Mouse (Mus musculus): ENCODE measurements around the gene Olfr1015. TPM values are rescaled to one million over a fixed set of nuclear protein-coding genes. Genes with fewer than 3 reads are reported as not detected.

Olfr1015 gene
- total RNA-seq (2017), result not detected in 2 replicates

- no peak for ATAC-seq (ENCODE audit: extremely low read depth, insufficient number of reproducible peaks, low FRiP score, poor library complexity, severe bottlenecking)
Observed at GRCm38 (mm10) chr2:85781717-85782116, at the start of gene Olfr1015. Gene Olfr1015 (plus strand): TSS chr2:85782017.

GRCm38 (mm10) chr2:85753822-85754221 is 28.0 kb upstream of the Olfr1015 start:
- ATAC-seq (ENCODE audit: extremely low read depth, insufficient number of reproducible peaks, low FRiP score, poor library complexity, severe bottlenecking), result no peak

GRCm38 (mm10) chr2:85762666-85763065 is 19.2 kb upstream of the Olfr1015 start, which contains the start of gene Olfr1012:
Gene Olfr1012 (minus strand): TSS chr2:85762766.
- ATAC-seq (ENCODE audit: extremely low read depth, insufficient number of reproducible peaks, low FRiP score, poor library complexity, severe bottlenecking), result no peak

GRCm38 (mm10) chr2:85766798-85767197 is 15.0 kb upstream of the Olfr1015 start, which contains the start of gene Olfr1013:
Gene Olfr1013 (plus strand): TSS chr2:85767098.
- ATAC-seq (ENCODE audit: extremely low read depth, insufficient number of reproducible peaks, low FRiP score, poor library complexity, severe bottlenecking), result no peak

- no peak for ATAC-seq (ENCODE audit: extremely low read depth, insufficient number of reproducible peaks, low FRiP score, poor library complexity, severe bottlenecking)
Observed at GRCm38 (mm10) chr2:85772413-85772812, 9.4 kb upstream of the Olfr1015 start, which contains the start of gene Olfr1014. Gene Olfr1014 (plus strand): TSS chr2:85772713.

- no peak for ATAC-seq (ENCODE audit: extremely low read depth, insufficient number of reproducible peaks, low FRiP score, poor library complexity, severe bottlenecking)
Observed at GRCm38 (mm10) chr2:85792331-85792730, 10.5 kb downstream of the Olfr1015 start.

- no peak for ATAC-seq (ENCODE audit: extremely low read depth, insufficient number of reproducible peaks, low FRiP score, poor library complexity, severe bottlenecking)
Observed at GRCm38 (mm10) chr2:85802444-85802843, 20.6 kb downstream of the Olfr1015 start, which contains the start of gene Olfr1016. Gene Olfr1016 (minus strand): TSS chr2:85802544.

- ATAC-seq (ENCODE audit: extremely low read depth, insufficient number of reproducible peaks, low FRiP score, poor library complexity, severe bottlenecking), result no peak
Observed at GRCm38 (mm10) chr2:85804501-85804900, 22.7 kb downstream of the Olfr1015 start.

- ATAC-seq (ENCODE audit: extremely low read depth, insufficient number of reproducible peaks, low FRiP score, poor library complexity, severe bottlenecking), result no peak
Observed at GRCm38 (mm10) chr2:85818179-85818578, 36.4 kb downstream of the Olfr1015 start, which contains the start of gene Olfr1018. Gene Olfr1018 (plus strand): TSS chr2:85818479.

Other genes with a start within 250 kb of the Olfr1015 start
- gene Olfr996, start 202.8 kb upstream of the Olfr1015 start, total RNA-seq (2017), result not detected in 2 replicates
- gene Olfr998, start 193.1 kb upstream of the Olfr1015 start, total RNA-seq (2017), result not detected in 2 replicates
- not detected in 2 replicates for gene Olfr1000, start 170.1 kb upstream of the Olfr1015 start, total RNA-seq (2017)
- not detected in 2 replicates for gene Olfr1002, start 131.3 kb upstream of the Olfr1015 start, total RNA-seq (2017)
- not detected in 2 replicates for gene Olfr154, start 117.6 kb upstream of the Olfr1015 start, total RNA-seq (2017)
- gene Olfr1006, start 103.2 kb upstream of the Olfr1015 start, total RNA-seq (2017), result not detected in 2 replicates
- gene Olfr1008, start 92.6 kb upstream of the Olfr1015 start, total RNA-seq (2017), result not detected in 2 replicates
- not detected in 2 replicates for gene Olfr1009, start 66.6 kb upstream of the Olfr1015 start, total RNA-seq (2017)
- not detected in 2 replicates for gene Olfr1012, start 19.3 kb upstream of the Olfr1015 start, total RNA-seq (2017)
- gene Olfr1013, start 14.9 kb upstream of the Olfr1015 start, total RNA-seq (2017), result 0.12 TPM in 1 of 2 replicates, not detected in the other
- gene Olfr1014, start 9.3 kb upstream of the Olfr1015 start, total RNA-seq (2017), result not detected in 2 replicates
- gene Olfr1016, start 20.5 kb downstream of the Olfr1015 start, total RNA-seq (2017), result not detected in 2 replicates
- not detected in 2 replicates for gene Olfr1018, start 36.5 kb downstream of the Olfr1015 start, total RNA-seq (2017)
- gene Olfr1019, start 63.5 kb downstream of the Olfr1015 start, total RNA-seq (2017), result not detected in 2 replicates
- 0.23 TPM in 1 of 2 replicates, not detected in the other for gene Olfr1020, start 65.0 kb downstream of the Olfr1015 start, total RNA-seq (2017)
- gene Olfr1022, start 86.6 kb downstream of the Olfr1015 start, total RNA-seq (2017), result not detected in 2 replicates
- not detected in 2 replicates for gene Olfr1023, start 103.6 kb downstream of the Olfr1015 start, total RNA-seq (2017)
- gene Olfr1024, start 123.0 kb downstream of the Olfr1015 start, total RNA-seq (2017), result not detected in 2 replicates
- gene Olfr1025-ps1, start 133.2 kb downstream of the Olfr1015 start, total RNA-seq (2017), result not detected in 2 replicates
- not detected in 2 replicates for gene Olfr1026, start 139.5 kb downstream of the Olfr1015 start, total RNA-seq (2017)
- gene Olfr1028, start 168.4 kb downstream of the Olfr1015 start, total RNA-seq (2017), result not detected in 2 replicates
- not detected in 2 replicates for gene Olfr1029, start 191.9 kb downstream of the Olfr1015 start, total RNA-seq (2017)
- gene Olfr1030, start 197.3 kb downstream of the Olfr1015 start, total RNA-seq (2017), result not detected in 2 replicates
- gene Olfr1031, start 208.3 kb downstream of the Olfr1015 start, total RNA-seq (2017), result not detected in 2 replicates
- gene Olfr1032, start 223.5 kb downstream of the Olfr1015 start, total RNA-seq (2017), result not detected in 2 replicates
- gene Olfr1033, start 238.6 kb downstream of the Olfr1015 start, total RNA-seq (2017), result not detected in 2 replicates

All from neutrophil, adult 5-6 weeks (primary cell).